Mouse (Mus musculus) ovary, postnatal 14 days (tissue): Measurements from ENCODE around the gene Sacs.

Source experiments
- DNase-seq: peaks from one replicate; pipeline ENCODE4 v3.0.0; 2022; ENCODE audit warnings: low spot score

Sacs gene

GRCm38 (mm10) chr14:61160920-61161319, 22.7 kb downstream of the Sacs start:
- DNase-seq, result no peak

GRCm38 (mm10) chr14:61161367-61162334, 23.4 kb downstream of the Sacs start:
- DNase-seq, result no peak

- DNase-seq, result no peak
Observed at GRCm38 (mm10) chr14:61164461-61164860, 26.2 kb downstream of the Sacs start.

GRCm38 (mm10) chr14:61165929-61166328, 27.7 kb downstream of the Sacs start:
- no peak for DNase-seq

GRCm38 (mm10) chr14:61171261-61171970, 33.2 kb downstream of the Sacs start:
- DNase-seq, result no peak

GRCm38 (mm10) chr14:61172548-61173158, 34.4 kb downstream of the Sacs start:
- peak; percentile 97 for DNase-seq

GRCm38 (mm10) chr14:61173229-61173628, 35.0 kb downstream of the Sacs start:
- DNase-seq, result no peak

- no peak for DNase-seq
Observed at GRCm38 (mm10) chr14:61191904-61192303, 53.6 kb downstream of the Sacs start.

GRCm38 (mm10) chr14:61192326-61192725, 54.1 kb downstream of the Sacs start:
- no peak for DNase-seq

- no peak for DNase-seq
Observed at GRCm38 (mm10) chr14:61194416-61194815, 56.2 kb downstream of the Sacs start.

- no peak for DNase-seq
Observed at GRCm38 (mm10) chr14:61210111-61210510, 71.9 kb downstream of the Sacs start.

GRCm38 (mm10) chr14:61211754-61212153, 73.5 kb downstream of the Sacs start:
- no peak for DNase-seq

GRCm38 (mm10) chr14:61221166-61221565, 82.9 kb downstream of the Sacs start:
- no peak for DNase-seq

- DNase-seq, result no peak
Observed at GRCm38 (mm10) chr14:61222506-61222905, 84.2 kb downstream of the Sacs start.

GRCm38 (mm10) chr14:61223740-61224139, 85.5 kb downstream of the Sacs start:
- DNase-seq, result no peak

GRCm38 (mm10) chr14:61224387-61225077, 86.3 kb downstream of the Sacs start:
- no peak for DNase-seq

- no peak for DNase-seq
Observed at GRCm38 (mm10) chr14:61226151-61226550, 87.9 kb downstream of the Sacs start.

GRCm38 (mm10) chr14:61229763-61230162, 91.5 kb downstream of the Sacs start:
- DNase-seq, result no peak

GRCm38 (mm10) chr14:61230179-61230578, 91.9 kb downstream of the Sacs start:
- DNase-seq, result no peak

- DNase-seq, result no peak
Observed at GRCm38 (mm10) chr14:61232016-61232568, 93.8 kb downstream of the Sacs start.

- DNase-seq, result no peak
Observed at GRCm38 (mm10) chr14:61235846-61236474, 97.7 kb downstream of the Sacs start.
